Mouse (Mus musculus) left cerebral cortex, adult 2 months (tissue): ENCODE data around the gene Bend3. TPM values are rescaled to one million over a fixed set of nuclear protein-coding genes. Genes with fewer than 3 reads are reported as not detected.

Source experiments
- DNase-seq, 2 experiments: peaks; one replicate each; pipeline ENCODE4 v3.0.0; 2021 to 2022; ENCODE audit warnings: low spot score in 2 of 2, mixed read lengths in 1 of 2; ENCODE audit errors: extremely low spot score in 1 of 2
- H3K27ac ChIP-seq: fragments of 200-600 bp; 2 replicates; pipeline ENCODE4 v1.8.1; 2022
- H3K4me3 ChIP-seq: fragments of 200-600 bp; 2 replicates; pipeline ENCODE4 v1.8.1; 2022
- CTCF ChIP-seq: fragments of 200-600 bp; IDR thresholded peaks from 2 replicates; pipeline ENCODE4 v1.8.1; 2022; ENCODE audit warnings: antibody characterized with exemption, mild to moderate bottlenecking, moderate library complexity
- intact Hi-C: fragments of 180-260 bp; cut with DNase I; formaldehyde crosslinking; loops from one replicate; pipeline ENCODE4 v1.15.1; 2025
- total RNA-seq, 2 experiments: library from RNA; stranded (reverse); gene quantifications; 2 replicates each; pipeline ENCODE4 v1.2.3; 2021

Gene Bend3
- total RNA-seq, 2 experiments from 2014 or later: 5.4 to 6.1 TPM

DNA sequence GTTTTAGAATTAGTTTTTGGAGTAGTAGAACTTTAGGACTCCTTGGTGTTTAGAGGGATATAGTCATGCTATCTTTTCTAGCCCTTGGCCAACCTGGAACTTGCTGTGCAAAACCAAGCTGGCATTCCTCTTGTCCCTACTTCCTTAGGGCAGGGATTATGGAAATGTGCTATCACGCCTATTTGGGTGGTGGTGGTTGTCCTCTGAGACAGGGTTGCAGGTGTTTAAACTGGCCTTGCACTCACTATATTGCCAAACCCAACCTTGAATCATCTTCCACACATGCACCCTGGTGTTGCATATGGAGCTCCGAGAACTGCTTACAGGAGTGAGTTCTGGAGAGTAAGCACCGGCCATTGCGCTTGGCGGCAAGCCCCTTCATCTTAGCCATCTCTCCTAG lies 3.4 kb downstream of the Bend3 start:
- Histone ChIP-seq H3K4me3 (no peak overlapping the region), H3K27ac (no peak overlapping the region)
- DNase-seq: no peak
- no peak for TF ChIP-seq CTCF
- intact Hi-C loops: no loop called here

DNA sequence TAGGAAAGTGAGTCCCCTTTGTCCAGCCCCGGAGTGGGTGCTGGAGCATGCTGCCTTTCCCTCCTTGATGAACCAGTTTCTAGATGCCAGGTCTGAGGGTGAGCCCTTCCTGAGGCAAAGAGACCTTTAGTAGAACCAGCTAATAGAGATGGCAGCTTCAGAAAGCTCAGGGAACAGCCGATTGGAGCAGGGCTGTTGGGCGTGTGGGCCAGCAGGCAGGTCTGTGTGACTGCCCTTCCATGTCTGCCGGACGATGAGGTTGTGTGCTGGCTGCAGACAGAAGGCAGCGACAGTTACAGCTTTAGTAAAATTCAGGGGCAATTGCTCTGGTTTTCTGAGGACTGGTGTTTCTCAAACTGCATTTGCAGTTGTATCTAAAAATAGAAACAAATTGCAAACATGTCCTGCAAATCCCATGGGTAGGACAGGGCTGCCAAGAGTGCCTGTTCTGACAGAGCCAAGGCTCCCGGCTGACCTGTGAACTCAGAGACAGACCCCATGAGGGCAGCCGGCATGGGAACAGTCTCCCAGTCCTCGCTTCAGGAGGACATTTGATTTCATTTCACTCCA lies 4.9 kb downstream of the Bend3 start:
- intact Hi-C loops: no loop called here
- Histone ChIP-seq H3K27ac (no peak overlapping the region), H3K4me3 (no peak overlapping the region)
- no peak for TF ChIP-seq CTCF
- no peak for DNase-seq

DNA sequence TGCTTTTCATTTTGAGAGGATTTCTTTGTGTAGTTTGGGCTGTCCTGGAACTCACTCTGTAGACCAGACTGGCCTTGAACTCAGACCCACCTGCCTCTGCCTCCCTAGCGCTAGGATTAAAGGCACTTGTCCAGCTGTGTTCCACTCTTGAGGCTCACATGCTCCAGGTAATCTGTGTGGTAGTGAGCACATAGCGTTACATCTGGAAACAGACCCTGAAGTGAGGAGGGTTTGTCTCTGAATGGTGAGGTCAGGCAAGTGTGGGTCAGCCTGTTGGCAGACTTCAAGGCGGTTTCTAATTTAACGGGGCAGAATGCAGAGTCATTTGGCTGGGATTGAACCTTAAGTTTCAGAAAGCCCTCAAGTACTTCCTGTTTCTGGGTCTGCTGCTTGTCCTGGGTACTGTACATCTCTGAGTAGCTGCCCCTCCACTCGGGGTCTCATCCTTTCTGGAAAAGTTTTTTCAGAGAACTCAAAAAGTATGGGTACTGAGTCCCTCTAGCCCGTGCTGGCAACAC lies 7.2 kb downstream of the Bend3 start:
- TF ChIP-seq CTCF: no peak

DNA sequence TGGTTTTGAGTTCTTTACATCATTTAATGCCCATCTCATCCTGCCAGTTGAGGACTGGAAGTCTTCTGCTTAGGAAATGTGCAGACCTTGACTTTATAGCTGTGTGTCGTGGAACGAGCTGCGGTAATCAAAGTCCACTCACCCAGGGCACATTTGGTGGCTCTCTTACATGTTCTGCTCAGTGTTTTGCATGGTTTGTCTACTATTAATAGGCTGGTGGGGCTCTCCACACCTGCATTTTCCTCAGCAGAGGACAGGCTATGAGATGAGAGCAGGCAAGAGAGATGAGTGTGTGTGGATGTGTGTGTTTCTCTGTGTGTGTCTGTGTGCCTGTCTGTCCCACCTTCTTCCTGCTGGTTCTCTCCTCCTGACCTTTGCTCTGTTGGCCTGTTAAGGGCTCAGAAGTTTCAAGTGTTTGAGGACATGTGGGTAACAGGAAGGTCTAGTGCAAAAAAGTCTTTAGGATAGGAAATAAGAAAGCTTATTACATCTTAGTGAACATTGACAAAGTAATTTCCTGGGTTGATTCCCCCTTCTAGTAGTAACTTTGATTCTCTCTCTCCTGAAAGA lies 8.9 kb downstream of the Bend3 start:
- Histone ChIP-seq H3K4me3 (no peak overlapping the region), H3K27ac (no peak overlapping the region)
- no peak for DNase-seq
- intact Hi-C loops: no loop called here
- no peak for TF ChIP-seq CTCF

More for the DNA sequence above, 7.2 kb downstream of the Bend3 start:
- no peak for DNase-seq
- H3K4me3 ChIP-seq: no peak overlapping the region
- H3K27ac ChIP-seq: no peak overlapping the region
- intact Hi-C loops: no loop called here

DNA sequence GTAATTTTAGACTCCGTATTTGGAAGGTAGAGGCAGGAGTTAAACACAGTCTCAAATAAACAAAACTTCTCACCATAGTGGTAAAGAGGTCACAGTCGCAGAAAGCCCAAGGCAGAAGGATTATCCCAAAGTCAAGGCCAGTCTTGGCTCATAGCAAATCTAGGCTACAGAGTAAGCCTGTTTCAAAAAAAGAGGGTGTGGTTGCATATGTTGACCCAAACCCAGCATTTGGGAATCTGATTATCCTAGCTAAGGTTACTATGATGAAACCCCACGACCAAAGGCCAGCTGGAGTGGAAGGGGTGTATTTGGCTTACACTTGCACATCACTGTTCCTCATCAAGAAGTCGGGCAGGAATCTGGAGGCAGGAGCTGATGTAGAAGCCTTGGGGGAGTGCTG lies 9.6 kb downstream of the Bend3 start:
- DNase-seq: no peak
- H3K27ac ChIP-seq: no peak overlapping the region
- intact Hi-C loops: no loop called here
- no peak for TF ChIP-seq CTCF
- H3K4me3 ChIP-seq: no peak overlapping the region

DNA sequence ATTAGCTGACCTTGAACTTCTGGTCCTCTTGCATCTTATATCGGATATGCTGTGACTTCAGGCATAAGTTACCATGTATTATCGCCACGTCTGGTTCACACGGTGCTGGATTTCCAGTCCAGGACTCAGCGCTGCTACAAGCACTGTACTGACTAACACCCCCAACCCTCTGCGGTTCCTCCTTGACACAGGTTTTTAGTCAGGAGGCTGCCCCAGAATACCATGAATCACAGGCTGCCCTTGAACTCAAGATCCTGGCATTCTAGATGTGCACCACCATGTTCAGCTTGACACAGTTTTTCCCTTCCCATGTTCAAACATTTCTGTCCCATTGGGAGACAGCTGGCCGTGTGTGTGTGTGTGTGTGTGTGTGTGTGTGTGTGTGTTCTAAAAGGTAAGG lies 10.5 kb downstream of the Bend3 start:
- intact Hi-C loops: no loop called here
- H3K27ac ChIP-seq: no peak overlapping the region

DNA sequence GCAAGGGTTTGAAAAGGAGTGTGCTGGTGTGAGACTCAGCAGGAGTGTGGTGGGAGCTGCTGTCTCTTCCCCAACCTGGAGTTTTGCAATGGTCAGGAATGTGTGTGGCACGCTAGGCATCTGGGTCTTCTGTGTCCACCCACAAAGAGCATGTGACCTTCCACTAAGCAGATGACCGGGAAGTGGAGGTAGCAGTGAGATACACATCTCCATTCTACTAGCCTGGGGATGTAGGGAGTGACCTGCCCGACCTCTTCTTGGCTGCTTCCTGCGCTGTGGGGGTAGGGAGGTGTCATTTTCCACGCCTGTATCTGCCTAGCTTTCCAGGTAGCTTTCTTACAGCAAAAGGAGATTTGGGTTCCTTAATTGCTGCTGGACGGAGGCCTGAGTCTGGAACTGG lies 10.9 kb downstream of the Bend3 start:
- no peak overlapping the region for H3K4me3 ChIP-seq
- DNase-seq: no peak
- H3K27ac ChIP-seq: no peak overlapping the region
- intact Hi-C loops: no loop called here
- TF ChIP-seq CTCF: no peak

More for the DNA sequence above, 10.5 kb downstream of the Bend3 start:
- DNase-seq: no peak
- no peak overlapping the region for H3K4me3 ChIP-seq
- TF ChIP-seq CTCF: no peak

DNA sequence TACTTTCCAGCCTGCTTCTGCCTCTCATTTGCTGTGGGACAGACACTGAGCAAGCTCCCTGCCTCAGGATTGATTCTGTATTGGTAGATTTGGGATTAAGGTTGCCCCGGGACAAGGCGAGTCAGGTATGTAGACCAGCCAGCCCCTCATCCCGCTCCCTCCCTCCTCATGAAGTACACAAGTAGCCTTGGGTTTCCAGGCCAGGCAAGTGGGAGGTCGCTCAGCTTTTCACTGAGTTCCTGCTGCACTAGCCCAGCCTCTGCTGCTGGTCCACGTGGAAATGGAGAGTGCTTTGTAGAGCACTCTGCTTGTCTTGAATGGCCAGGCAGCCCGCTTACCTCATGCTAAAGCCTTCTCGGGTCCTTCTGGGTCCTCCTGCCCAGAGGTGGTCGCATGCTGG lies 11.4 kb downstream of the Bend3 start:
- H3K4me3 ChIP-seq: no peak overlapping the region
- H3K27ac ChIP-seq: no peak overlapping the region
- DNase-seq: no peak
- TF ChIP-seq CTCF: no peak
- intact Hi-C loops: no loop called here

DNA sequence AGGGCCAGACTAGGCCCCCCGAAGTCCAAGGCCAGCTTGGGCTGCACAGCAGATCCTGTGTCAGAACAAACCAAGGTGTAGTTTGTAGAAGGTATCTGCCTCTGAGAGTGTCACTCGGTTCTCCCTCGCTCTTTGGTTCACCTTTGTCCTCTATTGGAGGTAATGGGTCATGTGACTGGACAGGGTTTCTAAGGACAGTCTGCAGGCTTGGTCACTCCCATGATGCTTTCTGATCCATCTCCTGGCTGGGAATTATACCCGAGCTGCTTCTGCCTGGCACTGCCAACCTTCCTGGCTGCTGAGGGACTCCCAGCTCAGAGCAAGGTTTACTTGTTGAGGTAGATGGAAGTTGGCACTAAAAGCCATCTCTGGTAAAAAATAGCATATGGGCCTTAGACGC lies 12.2 kb downstream of the Bend3 start:
- Histone ChIP-seq H3K27ac (no peak overlapping the region), H3K4me3 (no peak overlapping the region)
- DNase-seq: no peak
- intact Hi-C loops: no loop called here
- no peak for TF ChIP-seq CTCF

DNA sequence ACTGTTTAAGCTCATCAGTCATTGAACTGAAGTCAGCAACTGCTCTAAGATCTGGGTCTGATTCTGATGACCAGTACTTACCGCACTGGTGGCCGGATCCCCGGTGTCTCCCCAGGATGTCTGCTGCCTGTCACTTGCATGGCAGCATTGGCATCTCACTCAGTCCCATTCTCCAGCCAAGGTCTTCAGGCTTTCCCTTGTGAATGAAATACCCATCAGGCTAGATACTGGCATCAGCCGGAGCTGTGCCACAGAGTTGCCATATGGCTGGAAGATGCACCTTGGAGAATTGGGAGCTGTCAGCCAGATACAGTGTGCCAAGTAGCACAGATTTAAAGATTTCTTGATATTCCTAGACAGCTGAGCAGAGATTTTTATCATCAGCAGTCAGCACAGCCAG lies 24.0 kb downstream of the Bend3 start:
- H3K27ac ChIP-seq: no peak overlapping the region
- DNase-seq: no peak
- intact Hi-C loops: no loop called here
- no peak overlapping the region for H3K4me3 ChIP-seq
- TF ChIP-seq CTCF: no peak

DNA sequence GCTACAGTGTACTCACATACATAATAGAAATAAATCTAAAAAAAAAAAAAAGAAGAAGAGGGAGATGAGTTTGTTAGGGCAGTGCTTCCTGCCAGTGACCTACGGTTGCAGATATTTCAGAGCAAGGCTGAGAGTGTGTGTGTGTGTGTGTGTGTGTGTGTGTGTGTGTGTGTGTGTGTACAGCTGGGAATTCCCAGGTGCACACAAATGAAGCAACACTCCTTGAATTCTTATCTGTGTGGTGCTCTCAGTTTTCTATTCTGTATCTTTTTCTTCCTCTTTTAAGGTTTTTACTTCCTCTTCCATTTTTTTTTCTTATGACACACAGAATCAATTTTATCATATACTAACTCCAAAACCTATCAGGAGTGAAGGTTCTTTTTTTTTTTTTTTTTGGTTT lies 25.7 kb downstream of the Bend3 start:
- Histone ChIP-seq H3K27ac (no peak overlapping the region), H3K4me3 (no peak overlapping the region)
- no peak for TF ChIP-seq CTCF
- intact Hi-C loops: no loop called here
- DNase-seq: no peak

DNA sequence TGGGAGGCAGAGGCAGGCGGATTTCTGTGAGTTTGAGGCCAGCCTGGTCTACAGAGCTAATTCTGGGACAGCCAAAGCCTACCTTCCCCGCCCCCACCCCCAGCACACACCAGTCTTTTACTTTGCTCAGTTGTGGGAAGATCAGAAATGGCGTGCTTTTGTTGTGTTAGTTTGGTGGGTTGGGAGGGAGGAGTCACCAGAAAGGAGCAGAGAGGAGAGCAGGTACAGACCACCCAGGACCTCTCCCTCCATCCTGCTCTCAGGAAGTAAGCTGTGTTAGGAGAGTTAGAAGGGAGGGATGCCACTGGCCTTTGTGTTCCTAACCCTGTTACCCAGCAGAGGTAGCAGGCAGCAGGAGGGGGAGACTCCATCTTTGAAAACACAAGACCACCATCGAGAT lies 28.4 kb downstream of the Bend3 start:
- intact Hi-C loops: no loop called here
- no peak overlapping the region for H3K4me3 ChIP-seq
- TF ChIP-seq CTCF: no peak

DNA sequence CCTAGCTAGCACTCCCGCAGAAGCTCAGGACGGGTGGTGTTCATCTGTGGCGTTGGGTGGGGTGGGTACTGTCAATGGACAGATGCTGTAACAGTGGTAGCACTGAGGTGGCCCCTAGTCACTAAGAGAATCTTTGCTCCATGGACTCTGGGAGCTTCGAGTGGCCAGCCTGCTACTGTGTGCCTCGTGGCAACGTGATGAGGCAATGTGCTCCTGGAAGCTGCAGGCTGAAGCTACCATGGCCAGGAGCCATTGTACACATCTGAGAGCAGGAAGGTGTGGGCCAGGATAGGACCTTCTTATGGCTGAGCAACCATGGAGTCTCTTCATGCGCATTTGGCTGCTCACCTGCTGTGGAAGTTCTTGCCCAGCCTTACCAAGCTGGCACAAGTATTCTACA lies 30.6 kb downstream of the Bend3 start:
- no peak overlapping the region for H3K4me3 ChIP-seq
- TF ChIP-seq CTCF: no peak
- no peak overlapping the region for H3K27ac ChIP-seq
- intact Hi-C loops: no loop called here
- DNase-seq: no peak

More for the DNA sequence above, 28.4 kb downstream of the Bend3 start:
- DNase-seq: no peak
- no peak overlapping the region for H3K27ac ChIP-seq
